Mouse (Mus musculus) heart, adult 11 months (tissue): ENCODE data around the gene Fbxl13.

Experiments
- DNase-seq: peaks from one replicate; pipeline ENCODE4 v3.0.0; 2022

Fbxl13 gene

GRCm38 (mm10) chr5:21482446-21483222, 162.8 kb downstream of the Fbxl13 start:
- DNase-seq = peak; percentile 85

- DNase-seq = no peak
These were observed 163.9 kb downstream of the Fbxl13 start for GRCm38 (mm10) chr5:21481521-21481920.

- DNase-seq = no peak
These were observed 165.7 kb downstream of the Fbxl13 start for GRCm38 (mm10) chr5:21479746-21480145.

- DNase-seq = no peak
These were observed 167.0 kb downstream of the Fbxl13 start for GRCm38 (mm10) chr5:21478428-21478827.

GRCm38 (mm10) chr5:21468100-21468499, 177.3 kb downstream of the Fbxl13 start:
- DNase-seq = peak; percentile 51

GRCm38 (mm10) chr5:21467387-21467786, 178.0 kb downstream of the Fbxl13 start:
- peak; percentile 56 for DNase-seq

- DNase-seq = peak; percentile 93
These were observed 204.5 kb downstream of the Fbxl13 start for GRCm38 (mm10) chr5:21440833-21441530.

GRCm38 (mm10) chr5:21439446-21440110, 205.9 kb downstream of the Fbxl13 start:
- DNase-seq = no peak

- no peak for DNase-seq
These were observed 207.0 kb downstream of the Fbxl13 start for GRCm38 (mm10) chr5:21438428-21438827.

GRCm38 (mm10) chr5:21436471-21436975, 208.9 kb downstream of the Fbxl13 start:
- no peak for DNase-seq

- no peak for DNase-seq
These were observed 211.1 kb downstream of the Fbxl13 start for GRCm38 (mm10) chr5:21434148-21434929.
